Mouse (Mus musculus) c-Kit-positive CD71-positive TER-119-positive erythroid progenitor cells, embryonic 14.5 days (primary cell): ENCODE results near the gene Tmtc1.
A peak's percentile ranks its signal among the peaks of the same experiment; 100 is the strongest.

Experiments
- DNase-seq: peaks from one replicate; pipeline ENCODE4 v3.0.0-alpha.2; 2013; ENCODE audit warnings: low spot score

Tmtc1 gene

DNA sequence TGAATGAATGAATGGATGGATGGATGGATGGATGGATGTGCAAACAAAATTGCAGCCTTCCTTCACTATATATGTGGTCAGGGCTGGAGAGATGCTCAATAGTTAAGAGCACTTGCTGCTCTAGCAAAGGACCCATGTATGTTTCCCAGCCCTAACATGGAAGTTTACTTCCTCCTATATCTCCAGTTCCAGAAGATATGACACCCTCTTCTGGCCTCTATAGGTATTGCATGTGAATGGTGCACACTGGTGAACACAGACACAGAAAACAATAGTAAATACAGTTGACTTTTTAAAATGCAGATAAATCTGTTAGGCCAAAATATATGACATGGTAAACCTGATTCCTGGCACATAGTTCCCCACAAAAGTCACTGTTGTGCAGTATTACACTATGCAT is 73.0 kb downstream of the Tmtc1 start:
- peak; percentile 13 for DNase-seq

GRCm38 (mm10) chr6:148367094-148367539 is 77.1 kb downstream of the Tmtc1 start:
- no peak for DNase-seq

DNA sequence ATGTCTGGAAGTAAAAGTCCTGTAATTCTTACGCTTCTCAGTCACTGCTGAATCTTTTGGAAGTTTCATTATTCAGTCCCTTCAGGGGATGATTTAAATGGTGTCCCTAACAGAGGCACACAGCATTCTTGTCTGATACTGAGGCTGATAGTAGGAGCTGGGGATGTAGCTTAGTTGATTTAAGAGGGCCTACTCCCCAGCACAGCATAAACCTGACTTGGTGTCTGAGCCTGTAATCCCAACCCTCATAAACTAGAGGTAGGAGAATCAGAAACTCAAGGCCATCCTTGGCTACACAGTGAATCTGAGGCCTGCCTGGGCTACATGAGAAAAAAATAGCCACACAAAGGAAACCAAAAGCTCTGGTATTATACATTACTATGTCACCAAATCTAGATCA is 77.6 kb downstream of the Tmtc1 start:
- no peak for DNase-seq

DNA sequence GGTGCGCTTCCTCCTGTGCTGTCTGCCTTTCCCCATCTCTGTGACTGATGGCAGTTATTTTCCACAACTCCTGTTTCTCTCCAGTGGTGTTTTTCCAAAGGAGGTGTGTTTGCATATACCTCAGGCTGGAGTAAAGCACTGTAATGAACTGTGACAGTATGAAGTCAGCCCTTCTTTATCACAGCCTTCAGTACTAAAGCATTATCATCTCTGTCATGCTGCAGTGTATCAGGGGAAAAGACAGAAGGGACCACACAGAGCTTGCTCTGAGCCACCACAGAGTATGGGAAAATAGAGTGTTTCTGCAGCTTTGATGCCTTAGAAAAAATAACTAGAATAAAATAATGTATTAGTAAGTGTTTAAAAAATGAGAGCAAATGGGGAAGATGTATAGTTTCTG is 81.0 kb downstream of the Tmtc1 start:
- no peak for DNase-seq

DNA sequence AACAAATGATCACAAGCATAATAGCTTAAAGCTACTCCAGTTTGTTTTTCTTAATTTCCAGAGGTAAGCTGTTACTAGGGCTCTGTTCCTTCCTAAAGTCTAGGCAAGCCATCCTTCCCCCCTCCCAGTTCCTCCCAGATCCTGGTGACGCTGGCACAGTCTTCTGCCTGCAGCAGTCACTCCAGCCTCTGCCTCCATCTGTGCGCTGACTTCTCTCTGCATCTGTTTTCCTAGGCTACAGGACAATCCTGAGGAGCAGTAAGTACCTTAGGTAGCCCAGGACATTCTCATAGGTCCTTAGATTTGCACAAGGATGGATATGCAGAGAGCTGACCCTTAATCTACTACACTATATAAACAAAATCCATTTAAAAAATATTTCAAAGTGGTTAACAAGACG is 81.7 kb downstream of the Tmtc1 start:
- DNase-seq = no peak

DNA sequence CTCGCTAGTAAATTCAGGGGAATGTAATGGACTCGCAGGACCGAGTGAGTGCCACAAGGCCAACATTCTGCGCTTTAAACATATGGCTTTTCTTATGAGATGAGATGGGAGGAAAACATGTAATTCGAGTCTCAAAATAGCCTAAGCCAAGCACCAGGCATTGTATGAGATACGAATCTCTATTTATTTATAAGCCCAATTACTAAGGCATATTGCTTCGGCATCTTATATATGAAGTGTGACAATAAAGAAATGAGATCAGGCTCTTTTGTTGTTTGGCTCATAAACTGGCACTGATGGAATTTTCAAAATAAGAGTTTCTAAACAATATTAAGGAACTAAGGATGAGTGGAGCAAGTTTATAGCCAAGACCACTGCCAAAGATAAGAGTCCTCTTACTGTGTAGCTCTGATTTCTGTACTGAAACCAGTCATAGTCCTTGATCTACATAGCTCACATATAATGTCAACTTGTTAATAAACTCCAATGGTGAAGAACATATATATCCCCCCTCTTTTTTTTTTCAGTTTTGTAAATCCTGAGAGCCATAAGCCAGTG is 84.8 kb downstream of the Tmtc1 start:
- DNase-seq = no peak

DNA sequence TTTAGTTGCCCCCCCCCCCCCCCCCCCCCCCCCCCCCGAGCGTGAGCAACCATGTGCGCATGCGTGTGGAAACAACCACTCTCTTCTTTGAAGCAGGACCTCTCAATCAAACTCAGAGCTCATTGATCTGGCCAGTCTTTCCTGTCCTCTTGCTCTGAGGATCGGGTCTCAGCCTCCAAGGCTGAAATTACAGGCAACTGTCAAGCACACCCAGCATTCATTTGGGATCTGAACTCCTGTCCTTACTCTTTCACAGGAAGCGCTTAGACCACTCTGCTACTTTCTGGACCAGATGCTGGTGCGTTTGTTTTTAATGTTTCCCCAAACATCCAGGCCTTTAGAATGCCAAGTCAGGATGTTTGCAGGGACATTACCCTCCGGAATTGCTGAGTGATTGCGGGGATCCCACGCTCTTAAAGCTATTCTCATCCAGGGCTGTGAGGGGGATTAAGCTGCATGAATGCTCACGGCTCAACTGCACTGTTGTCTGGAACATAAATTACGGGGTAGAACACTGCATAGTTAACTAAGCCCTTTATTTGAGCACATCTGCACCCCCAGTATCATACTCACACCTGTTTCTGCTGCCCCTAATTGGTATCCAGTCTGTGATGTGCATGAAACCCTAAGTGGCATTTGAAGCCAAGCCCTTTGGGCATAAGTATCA is 85.5 kb downstream of the Tmtc1 start:
- DNase-seq = no peak

- no peak for DNase-seq
These were observed 88.0 kb downstream of the Tmtc1 start for GRCm38 (mm10) chr6:148356141-148356540.

- DNase-seq = peak; percentile 58
These were observed 89.4 kb downstream of the Tmtc1 start for GRCm38 (mm10) chr6:148354509-148355474.

DNA sequence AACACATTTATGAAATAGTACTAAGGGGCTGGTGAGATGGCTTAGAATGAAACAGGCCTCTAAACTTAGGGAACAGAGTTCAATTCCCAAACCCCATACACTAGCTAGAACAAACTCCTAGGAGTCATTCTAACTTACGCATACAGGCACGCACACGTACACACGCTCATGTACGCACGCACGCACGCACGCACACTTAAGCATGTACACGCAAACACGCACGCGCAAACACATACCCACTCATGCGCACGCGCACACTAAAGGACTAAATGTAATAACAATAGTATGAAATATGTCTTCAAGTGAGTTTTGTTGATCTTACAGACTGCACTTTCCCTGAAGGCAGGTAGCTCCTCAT is 90.1 kb downstream of the Tmtc1 start:
- no peak for DNase-seq

- DNase-seq = no peak
These were observed 99.2 kb downstream of the Tmtc1 start for GRCm38 (mm10) chr6:148345001-148345400.

GRCm38 (mm10) chr6:148342191-148342590 is 102.0 kb downstream of the Tmtc1 start:
- DNase-seq = no peak

DNA sequence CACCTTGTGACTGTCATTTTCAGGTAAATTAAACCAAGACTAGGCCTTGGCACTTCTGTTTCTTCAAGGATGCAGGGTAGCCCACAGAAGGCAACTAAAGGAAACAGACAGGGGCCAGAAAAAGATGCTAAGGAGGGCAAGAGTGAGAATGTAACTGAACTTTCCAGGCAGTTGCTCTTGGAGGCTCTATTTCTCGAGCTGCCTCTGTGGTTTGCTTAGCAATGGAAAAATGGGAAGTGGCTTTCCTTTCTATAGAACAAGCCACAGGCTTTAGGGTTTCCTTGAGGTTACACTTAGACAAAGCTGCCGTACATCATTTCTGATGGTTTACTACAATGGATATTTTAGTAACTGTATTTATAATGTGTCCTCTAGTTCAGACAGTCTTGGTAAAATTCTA is 102.4 kb downstream of the Tmtc1 start:
- DNase-seq = no peak

DNA sequence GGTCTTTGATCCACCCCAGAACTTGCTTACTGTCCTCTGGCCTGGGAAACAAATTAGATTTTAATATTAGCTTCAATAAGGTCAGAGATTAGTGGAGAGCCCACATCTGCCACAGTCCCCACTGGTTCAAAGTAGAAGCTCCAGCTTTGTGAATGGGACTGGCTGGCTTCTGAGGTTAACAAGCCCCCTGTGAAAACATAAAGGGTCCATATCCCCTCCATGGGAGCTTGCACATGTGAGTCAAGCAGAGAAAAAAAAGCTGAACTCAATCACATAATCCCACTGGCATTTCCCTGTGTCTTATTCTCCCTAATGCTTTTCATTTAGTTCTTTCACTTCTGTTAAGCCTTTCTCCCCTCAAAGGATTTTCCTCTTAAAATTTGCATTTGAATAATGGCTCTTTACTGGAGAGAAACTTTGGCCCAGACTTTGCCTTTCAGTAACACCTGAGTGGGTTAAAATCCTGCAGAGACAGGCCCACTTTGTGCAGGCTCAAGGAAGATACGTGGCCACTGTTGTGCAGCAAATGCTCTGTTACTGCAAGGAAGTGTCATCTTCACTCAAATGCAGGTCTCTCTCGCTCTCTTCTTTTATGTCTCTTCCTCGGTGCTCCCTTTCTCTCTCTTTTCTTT is 105.7 kb downstream of the Tmtc1 start:
- no peak for DNase-seq

DNA sequence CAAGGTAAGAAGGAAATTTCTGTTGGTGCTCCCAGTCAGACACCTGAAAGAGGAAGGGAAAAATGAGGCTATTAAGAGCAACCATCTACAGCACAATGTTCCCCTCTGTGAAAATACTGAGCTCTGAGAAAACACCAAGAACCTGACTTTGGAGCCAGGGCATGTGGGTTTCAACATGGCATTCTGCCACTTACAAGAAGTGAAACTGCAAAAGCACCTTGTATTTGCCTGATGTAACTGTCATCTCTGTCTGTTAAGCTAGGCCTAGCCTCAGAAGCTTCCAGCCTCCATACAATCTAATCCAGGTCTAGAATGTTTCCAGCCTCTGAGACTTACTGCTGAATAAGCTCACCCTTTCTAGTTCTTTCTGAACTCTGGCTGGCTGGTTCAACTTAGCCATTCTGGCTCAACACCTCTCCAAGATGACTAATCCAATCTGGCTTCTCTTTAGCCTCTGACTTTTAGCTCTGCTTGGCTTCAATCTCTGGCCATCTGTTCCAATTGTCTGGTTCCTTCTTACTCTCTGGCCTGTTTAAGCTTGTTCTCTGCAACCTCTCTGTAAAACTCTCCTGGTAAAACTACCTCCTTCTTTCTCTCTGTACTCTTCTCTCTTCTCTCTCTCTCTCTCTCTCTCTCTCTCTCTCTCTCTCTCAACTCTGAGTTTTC is 107.8 kb downstream of the Tmtc1 start:
- DNase-seq = no peak

GRCm38 (mm10) chr6:148331916-148332315 is 112.3 kb downstream of the Tmtc1 start:
- DNase-seq = no peak

- no peak for DNase-seq
These were observed 114.2 kb downstream of the Tmtc1 start for GRCm38 (mm10) chr6:148329976-148330375.

GRCm38 (mm10) chr6:148328928-148329327 is 115.3 kb downstream of the Tmtc1 start:
- no peak for DNase-seq

DNA sequence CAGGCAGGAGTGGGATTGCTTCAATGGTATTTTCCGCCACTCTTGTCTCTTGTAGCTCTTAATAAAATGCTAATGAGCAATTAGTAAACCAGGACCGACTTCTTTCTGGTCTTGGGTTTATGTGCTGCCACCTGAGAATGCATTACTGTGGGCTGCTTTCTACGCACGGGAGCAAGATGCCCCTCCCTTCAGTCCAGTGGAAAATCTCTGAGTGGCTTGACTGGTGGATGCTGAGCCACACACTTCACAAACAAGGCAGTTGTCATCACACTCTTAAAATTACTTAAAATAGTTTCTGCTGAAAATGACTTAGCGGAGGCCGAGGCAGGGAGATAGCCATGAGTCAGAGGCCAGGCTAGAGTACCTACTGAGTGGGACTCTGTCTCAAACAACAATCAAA is 116.1 kb downstream of the Tmtc1 start:
- DNase-seq = no peak

DNA sequence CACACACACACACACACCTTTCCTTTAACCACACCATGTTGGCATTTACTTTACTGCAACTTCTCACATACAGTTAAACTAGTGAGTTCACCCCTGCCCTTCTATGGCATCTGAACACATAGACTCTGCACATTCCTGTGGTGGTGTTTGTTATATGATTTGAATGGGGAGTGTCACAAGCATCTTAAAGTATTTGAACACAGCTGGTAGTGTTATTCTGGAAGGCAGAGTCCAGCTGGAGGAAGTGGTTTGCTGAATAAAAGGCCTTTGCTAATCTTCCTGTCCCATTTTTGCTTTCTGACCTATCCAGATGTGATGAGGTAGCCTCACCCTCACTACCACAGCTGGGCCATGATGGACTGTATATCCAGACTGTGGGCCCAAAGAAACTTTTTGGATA is 125.5 kb downstream of the Tmtc1 start:
- no peak for DNase-seq

GRCm38 (mm10) chr6:148315571-148316080 is 128.6 kb downstream of the Tmtc1 start:
- no peak for DNase-seq

DNA sequence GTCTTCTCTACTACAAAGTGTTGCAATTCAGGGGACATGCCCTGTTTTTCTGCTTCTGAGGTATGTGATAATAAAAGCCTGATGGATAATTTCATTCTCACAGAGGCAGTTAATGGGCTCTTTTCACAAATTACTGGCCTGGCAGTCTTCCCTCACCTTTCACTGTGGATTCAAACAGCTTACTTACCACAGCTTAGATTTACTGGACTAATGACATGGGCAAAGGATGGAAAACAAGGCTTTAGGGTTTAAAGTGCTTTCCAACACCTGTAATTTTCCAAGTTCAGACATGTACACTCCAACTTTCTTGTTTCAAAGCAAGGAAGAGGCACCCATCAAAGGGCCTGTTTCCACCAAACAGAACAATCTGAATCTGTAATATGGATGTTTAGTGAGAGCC is 129.1 kb downstream of the Tmtc1 start:
- DNase-seq = no peak
